Comparison of ENCODE assay signal across 25 mouse cellular contexts in genomic region chr10:78715156-78715555, GRCm38 (mm10). TPM values are rescaled to one million over a fixed set of nuclear protein-coding genes. Genes with fewer than 3 reads are reported as not detected.
"Had no signal": no experiment of that assay in that cellular context is flagged by ENCODE, and none has a peak within 500 bp of the region (broad histone marks: within the 10 kb centered on the region; RNA-seq: fewer than 3 reads in every experiment).

No protein-coding gene starts in this region.

- H3K9me3 ChIP-seq: neural tube, embryonic 12.5 days; neural tube, embryonic 13.5 days; neural tube, embryonic 15.5 days; stomach, embryonic 15.5 days had no signal

- H3K27ac ChIP-seq: neural tube, embryonic 12.5 days; neural tube, embryonic 13.5 days; neural tube, embryonic 15.5 days; stomach, embryonic 15.5 days; stomach, postnatal 0 days had no signal

- DNase-seq: retina, postnatal 1 day; right cerebral cortex, adult 18-20 months; right cerebral cortex, postnatal 14 days; right cerebral cortex, postnatal 25 days; right cerebral cortex, postnatal 4 days; spleen, adult 18-20 months; thymus, adult 18-20 months; thymus, adult 2 months; thymus, postnatal 14 days; thymus, postnatal 25 days; thymus, postnatal 36 days had no signal

- H3K36me3 ChIP-seq: neural tube, embryonic 12.5 days; neural tube, embryonic 13.5 days; neural tube, embryonic 15.5 days; stomach, embryonic 15.5 days had no signal

- H3K27me3 ChIP-seq: neural tube, embryonic 12.5 days; neural tube, embryonic 13.5 days; neural tube, embryonic 15.5 days; stomach, embryonic 15.5 days had no signal

- H3K4me1 ChIP-seq: neural tube, embryonic 12.5 days; neural tube, embryonic 13.5 days; neural tube, embryonic 15.5 days; stomach, embryonic 15.5 days had no signal

- H3K4me3 ChIP-seq: neural tube, embryonic 12.5 days; neural tube, embryonic 13.5 days; neural tube, embryonic 15.5 days; stomach, embryonic 15.5 days had no signal

RNA-seq across cellular contexts. Expression of gene Casp14, which starts 2.9 kb away (rescaled TPM):
- total RNA-seq: neutrophil, adult 5-6 weeks had no signal
- polyA plus RNA-seq: neural tube, embryonic 12.5 days; neural tube, embryonic 13.5 days; neural tube, embryonic 14.5 days; neural tube, embryonic 15.5 days; small intestine, adult 2 months; spleen, adult 2 months; testis, adult 2 months; urinary bladder, adult 2 months had no signal

RNA-seq across cellular contexts. Expression of gene Ccdc105, which starts 37.7 kb away (rescaled TPM):
- total RNA-seq: neutrophil, adult 5-6 weeks had no signal
- polyA plus RNA-seq: neural tube, embryonic 12.5 days; small intestine, adult 2 months; spleen, adult 2 months; stomach, embryonic 14.5 days; stomach, embryonic 15.5 days; stomach, embryonic 16.5 days; stomach, postnatal 0 days; thymus, postnatal 0 days had no signal
